Mouse (Mus musculus) adrenal gland, adult 8-10 months (tissue): ENCODE measurements at regions not wholly inside any gene's neighbourhood (a gene's known extent, or its start where the extent isn't known, plus 50 kb on each side); places are given as distances from the start of the nearest gene placed in this dataset.

Experiments
- DNase-seq: peaks from one replicate; pipeline ENCODE4 v3.0.0; 2022

GRCm38 (mm10) chr3:128723100-128723499, 476.6 kb upstream of the Pitx2 start:
- DNase-seq = no peak

DNA sequence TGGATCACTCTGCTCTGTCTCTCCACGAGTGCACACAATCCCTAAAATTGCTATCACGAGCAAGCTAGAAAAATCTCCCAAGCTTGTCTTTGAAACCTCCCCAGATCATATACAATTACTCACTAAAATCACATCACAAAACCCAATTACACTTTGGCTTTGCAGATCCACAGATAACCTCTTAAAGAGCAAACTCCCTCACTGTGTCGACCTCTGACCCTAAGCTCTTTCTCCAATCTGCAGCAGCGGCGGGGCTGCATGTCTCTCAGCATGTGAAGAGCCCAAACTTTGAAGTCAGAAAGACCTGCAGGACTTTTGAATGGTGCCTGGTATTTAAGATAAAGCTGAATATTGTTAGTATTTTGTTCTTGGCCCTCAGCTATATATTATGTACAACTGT, 479.4 kb upstream of the Pitx2 start:
- DNase-seq = no peak

DNA sequence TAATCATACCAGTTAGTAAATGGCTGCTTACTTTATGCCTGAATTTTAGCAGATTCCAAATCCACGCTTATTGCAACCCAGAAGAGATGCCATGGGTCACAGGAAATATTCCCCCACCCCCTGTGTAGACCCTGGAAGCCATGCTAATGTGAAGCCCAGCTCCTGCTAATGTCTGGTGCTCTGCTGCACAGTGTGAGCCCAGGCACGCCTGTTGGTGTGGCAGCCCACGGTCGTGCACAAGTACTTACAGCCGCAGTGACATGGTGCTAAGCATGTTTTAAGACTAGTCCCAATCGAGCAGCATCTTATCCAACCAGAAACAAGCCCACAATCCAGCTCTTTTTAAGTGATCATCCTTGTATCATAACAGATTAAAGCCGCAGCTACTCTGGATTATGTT, 480.5 kb upstream of the Pitx2 start:
- no peak for DNase-seq

DNA sequence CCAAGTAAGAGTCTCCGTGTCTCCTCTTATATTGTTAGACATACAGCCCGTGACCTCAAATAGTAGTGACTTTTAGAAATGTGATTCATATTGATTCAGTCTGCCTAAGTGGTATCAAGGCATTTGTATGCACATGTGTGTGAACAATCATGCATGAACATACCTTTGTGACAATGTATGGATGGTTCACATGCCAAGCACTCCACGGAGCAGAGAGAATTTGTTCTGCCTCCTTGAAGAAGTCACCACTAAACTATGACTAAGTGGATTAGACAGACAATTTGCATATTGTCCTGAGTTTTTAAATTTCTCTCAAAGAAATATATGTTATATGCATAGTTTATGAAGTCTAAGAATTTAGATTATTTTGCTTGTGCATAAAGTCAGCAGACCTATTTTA, 492.4 kb upstream of the Pitx2 start:
- no peak for DNase-seq

GRCm38 (mm10) chr3:128668468-128669127, 531.1 kb upstream of the Pitx2 start:
- DNase-seq = no peak

GRCm38 (mm10) chr3:128665184-128665583, 534.5 kb upstream of the Pitx2 start:
- no peak for DNase-seq

GRCm38 (mm10) chr3:128636960-128637755, 562.5 kb upstream of the Pitx2 start:
- no peak for DNase-seq

GRCm38 (mm10) chr3:128627696-128628095, 572.0 kb upstream of the Pitx2 start:
- no peak for DNase-seq

DNA sequence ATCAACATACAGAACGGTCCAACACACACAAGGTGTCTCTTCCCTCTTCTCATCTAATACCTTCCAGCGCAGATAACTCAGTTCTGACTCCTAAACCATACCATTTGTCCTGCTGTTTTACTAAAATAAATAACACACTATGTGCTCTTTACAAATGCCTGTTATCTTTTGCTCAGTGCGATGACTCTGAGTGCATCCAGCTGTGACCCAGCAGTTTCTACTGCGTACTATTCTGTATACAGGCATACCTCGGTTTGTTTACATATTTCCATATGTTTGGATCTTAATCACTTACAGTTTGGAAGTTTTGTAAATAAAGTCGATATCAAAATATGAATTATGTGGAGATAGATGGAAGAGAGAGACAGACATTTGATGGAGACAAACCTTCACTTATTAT, 583.0 kb upstream of the Pitx2 start:
- no peak for DNase-seq

GRCm38 (mm10) chr3:128613657-128614056, 586.0 kb upstream of the Pitx2 start:
- DNase-seq = no peak

GRCm38 (mm10) chr3:128610731-128611130, 588.9 kb upstream of the Pitx2 start:
- no peak for DNase-seq

GRCm38 (mm10) chr3:128608694-128609093, 591.0 kb upstream of the Pitx2 start:
- DNase-seq = peak; percentile 2

- no peak for DNase-seq
These were observed 624.1 kb upstream of the Pitx2 start for GRCm38 (mm10) chr3:128575339-128576129.

- DNase-seq = no peak
These were observed 629.1 kb upstream of the Pitx2 start for GRCm38 (mm10) chr3:128570551-128570950.

DNA sequence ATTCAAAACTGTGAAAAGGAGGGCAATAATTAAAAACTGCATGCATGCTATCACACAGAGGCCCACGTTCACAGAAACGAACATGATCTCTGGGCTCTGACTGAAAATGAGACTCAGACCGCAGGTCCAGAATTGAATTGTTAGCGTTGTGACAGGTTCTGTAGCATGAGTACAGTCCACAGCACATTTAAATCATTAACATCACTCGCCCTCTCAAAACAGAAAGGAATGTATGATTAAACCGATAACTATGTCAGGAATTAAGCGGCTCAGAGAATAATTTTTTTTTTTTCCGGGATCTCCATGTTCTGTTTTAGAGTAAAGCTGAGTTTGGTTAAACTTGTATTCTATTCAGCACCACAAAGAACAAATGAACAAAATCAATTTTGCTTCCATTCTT, 634.3 kb upstream of the Pitx2 start:
- no peak for DNase-seq

GRCm38 (mm10) chr3:128546416-128547327, 650.5 kb upstream of the Fam241a start:
- DNase-seq = no peak

GRCm38 (mm10) chr3:128525427-128525826, 629.3 kb upstream of the Fam241a start:
- DNase-seq = no peak

GRCm38 (mm10) chr3:128520671-128521103, 624.6 kb upstream of the Fam241a start:
- DNase-seq = no peak

- DNase-seq = no peak
These were observed 623.8 kb upstream of the Fam241a start for GRCm38 (mm10) chr3:128519913-128520316.

GRCm38 (mm10) chr3:128518806-128519205, 622.7 kb upstream of the Fam241a start:
- DNase-seq = no peak

- no peak for DNase-seq
These were observed 575.0 kb upstream of the Fam241a start for GRCm38 (mm10) chr3:128471111-128471510.

DNA sequence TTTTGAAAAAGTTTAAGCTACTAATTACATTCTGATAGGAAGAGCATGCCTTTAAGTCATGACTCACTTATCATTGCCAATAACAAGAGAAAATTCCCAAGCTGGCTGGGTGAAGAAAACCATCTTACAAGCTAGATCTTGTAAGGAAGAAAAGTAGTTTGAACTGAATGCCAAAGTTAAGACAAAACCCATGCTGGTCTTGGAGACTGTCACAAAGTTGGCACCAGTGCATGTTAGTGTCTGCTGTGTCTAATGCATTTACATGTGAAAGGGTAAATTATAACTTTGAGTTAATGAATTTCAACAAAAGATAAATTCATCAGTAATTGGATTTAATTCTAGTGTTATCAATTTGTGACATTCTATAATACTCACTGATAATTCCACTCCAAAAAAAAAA, 533.6 kb upstream of the Fam241a start:
- DNase-seq = no peak
